Mouse (Mus musculus) kidney, embryonic 15.5 days (tissue): Measurements from ENCODE around the gene Pik3c2a. TPM values are rescaled to one million over a fixed set of nuclear protein-coding genes. Genes with fewer than 3 reads are reported as not detected.
A peak's percentile ranks its signal among the peaks of the same experiment; 100 is the strongest.

Source experiments
- ATAC-seq: fragments of 200-750 bp; cut with Nextera tagmentation; replicated peaks from 2 replicates; pipeline ENCODE4 v1.8.0; 2017; ENCODE audit warnings: moderate TSS enrichment; ENCODE audit not compliant: low FRiP score
- H3K27ac ChIP-seq: fragments of 300-500 bp; sonication (generic); 2 replicates; pipeline ENCODE4 v1.5.1; 2015; ENCODE audit warnings: mild to moderate bottlenecking, inconsistent platforms
- H3K27me3 ChIP-seq: fragments of 300-500 bp; sonication (generic); 2 replicates; pipeline ENCODE4 v1.6.1; 2015; ENCODE audit warnings: inconsistent platforms
- H3K36me3 ChIP-seq: fragments of 300-500 bp; sonication (generic); 2 replicates; pipeline ENCODE4 v1.6.1; 2015; ENCODE audit warnings: inconsistent platforms
- H3K4me1 ChIP-seq: fragments of 300-500 bp; sonication (generic); 2 replicates; pipeline ENCODE4 v1.6.1; 2015; ENCODE audit warnings: inconsistent platforms
- H3K4me2 ChIP-seq: fragments of 300-500 bp; sonication (generic); 2 replicates; pipeline ENCODE4 v1.6.1; 2015; ENCODE audit warnings: moderate library complexity, mild to moderate bottlenecking, inconsistent platforms
- H3K4me3 ChIP-seq: fragments of 300-500 bp; sonication (generic); replicated peaks from 2 replicates; pipeline ENCODE4 v1.5.1; 2015; ENCODE audit warnings: mild to moderate bottlenecking, inconsistent platforms
- H3K9ac ChIP-seq: fragments of 300-500 bp; sonication (generic); 2 replicates; pipeline ENCODE4 v1.6.1; 2015; ENCODE audit warnings: mild to moderate bottlenecking, inconsistent platforms
- H3K9me3 ChIP-seq: fragments of 300-500 bp; sonication (generic); replicated peaks from 2 replicates; pipeline ENCODE4 v1.6.1; 2016; ENCODE audit warnings: inconsistent platforms
- WGBS: fragments of 180-500 bp; shearing (Covaris S2); methylation state at CpG from one replicate; pipeline ENCODE4 v1.1.7; 2015; ENCODE audit warnings: mixed read lengths; 5-methylcytosine and 5-hydroxymethylcytosine counted together
- polyA plus RNA-seq: library from polyadenylated mRNA; unstranded; fragments of >200 nt; fragmentation: Nextera tagmentation; extraction: Ambion mirVana; gene quantifications from 2 replicates; pipeline ENCODE4 v1.2.1, GENCODE M21; 2015

The Pik3c2a gene
- polyA plus RNA-seq, 1 experiment from 2014 or later, result 33.1 TPM

- Histone ChIP-seq H3K4me3 (0 out of 2 replicates have a peak overlapping the region, but pooled peaks have one; percentile 3), H3K4me2 (peak overlapping the region; percentile 99), H3K4me1 (peaks cover 34% of the 10 kb centered on the region), H3K27me3 (peaks cover 34% of the 10 kb centered on the region), H3K9me3 (no peaks in the 10 kb centered on the region), H3K36me3 (no peaks in the 10 kb centered on the region), H3K27ac (peak overlapping the region; percentile 91), H3K9ac (no peak overlapping the region)
- ATAC-seq, result no peak
- 19% methylated on average over 9 of the region's 9 CpGs for WGBS
These were observed 133.8 kb downstream of the Pik3c2a start for GRCm38 (mm10) chr7:116309456-116309855.

GRCm38 (mm10) chr7:116308632-116308991 lies 134.6 kb downstream of the Pik3c2a start:
- H3K4me3 ChIP-seq, result peak overlapping the region; percentile 77
- H3K27me3 ChIP-seq, result peaks cover 34% of the 10 kb centered on the region
- H3K36me3 ChIP-seq, result no peaks in the 10 kb centered on the region
- peak overlapping the region; percentile 23; the same call in 1 of the 2 replicates for H3K9ac ChIP-seq
- peak overlapping the region; percentile 99 for H3K4me2 ChIP-seq
- H3K9me3 ChIP-seq, result no peaks in the 10 kb centered on the region
- H3K27ac ChIP-seq, result peak overlapping the region; percentile 91
- H3K4me1 ChIP-seq, result peaks cover 34% of the 10 kb centered on the region
- 5% methylated on average over 16 of the region's 16 CpGs for WGBS
- ATAC-seq, result peak; percentile 61

GRCm38 (mm10) chr7:116307871-116308631 lies 135.2 kb downstream of the Pik3c2a start, which contains the start of gene Plekha7:
TSS of gene Plekha7 (minus strand) at chr7:116308376.
- Histone ChIP-seq H3K9me3 (no peaks in the 10 kb centered on the region), H3K27me3 (peaks cover 34% of the 10 kb centered on the region), H3K4me3 (peak within 1 kb of the TSS; percentile 77), H3K4me2 (peak within 1 kb of the TSS; percentile 99), H3K36me3 (no peaks in the 10 kb centered on the region), H3K9ac (peak within 1 kb of the TSS; percentile 55), H3K4me1 (peaks cover 34% of the 10 kb centered on the region), H3K27ac (peak within 1 kb of the TSS; percentile 91)
- peak; percentile 84 for ATAC-seq
- under 1% methylated on average over 65 of the region's 65 CpGs for WGBS

GRCm38 (mm10) chr7:116307099-116307870 lies 136.0 kb downstream of the Pik3c2a start:
- Histone ChIP-seq H3K27me3 (peaks cover 34% of the 10 kb centered on the region), H3K4me2 (peak overlapping the region; percentile 99), H3K36me3 (no peaks in the 10 kb centered on the region), H3K9me3 (no peaks in the 10 kb centered on the region), H3K4me1 (peaks cover 34% of the 10 kb centered on the region), H3K9ac (peak overlapping the region; percentile 55), H3K27ac (peak overlapping the region; percentile 91), H3K4me3 (peak overlapping the region; percentile 77)
- under 1% methylated on average over 63 of the region's 63 CpGs for WGBS
- peak; percentile 84 for ATAC-seq

GRCm38 (mm10) chr7:116306601-116307000 lies 136.6 kb downstream of the Pik3c2a start:
- WGBS, result 20% methylated on average over 5 of the region's 5 CpGs
- Histone ChIP-seq H3K4me2 (peak overlapping the region; percentile 99), H3K9me3 (no peaks in the 10 kb centered on the region), H3K27ac (no peak overlapping the region), H3K4me1 (peaks cover 34% of the 10 kb centered on the region), H3K36me3 (no peaks in the 10 kb centered on the region), H3K9ac (no peak overlapping the region), H3K4me3 (peak overlapping the region; percentile 77), H3K27me3 (peaks cover 34% of the 10 kb centered on the region)
- ATAC-seq, result no peak

GRCm38 (mm10) chr7:116301661-116302311 lies 141.5 kb downstream of the Pik3c2a start:
- no peak overlapping the region for H3K4me2 ChIP-seq
- H3K9ac ChIP-seq, result no peak overlapping the region
- WGBS, result 91% methylated on average over 5 of the region's 5 CpGs
- H3K36me3 ChIP-seq, result no peaks in the 10 kb centered on the region
- peaks cover 6% of the 10 kb centered on the region for H3K4me1 ChIP-seq
- H3K27ac ChIP-seq, result no peak overlapping the region
- H3K9me3 ChIP-seq, result no peaks in the 10 kb centered on the region
- ATAC-seq, result no peak
- H3K27me3 ChIP-seq, result peaks cover 16% of the 10 kb centered on the region
- no peak overlapping the region for H3K4me3 ChIP-seq

- peaks cover under 1% of the 10 kb centered on the region; the same call in 1 of the 2 replicates for H3K4me1 ChIP-seq
These were observed 142.1 kb downstream of the Pik3c2a start for GRCm38 (mm10) chr7:116301144-116301543.

GRCm38 (mm10) chr7:116298851-116299250 lies 144.4 kb downstream of the Pik3c2a start:
- Histone ChIP-seq H3K4me1 (peaks cover 10% of the 10 kb centered on the region), H3K9me3 (no peaks in the 10 kb centered on the region), H3K27ac (no peak overlapping the region), H3K4me3 (no peak overlapping the region), H3K27me3 (no peaks in the 10 kb centered on the region), H3K36me3 (no peaks in the 10 kb centered on the region), H3K4me2 (no peak overlapping the region), H3K9ac (no peak overlapping the region)
- ATAC-seq, result no peak
- WGBS, result 90% methylated on average over 2 of the region's 2 CpGs

More at GRCm38 (mm10) chr7:116301144-116301543, 142.1 kb downstream of the Pik3c2a start:
- H3K4me2 ChIP-seq, result no peak overlapping the region
- H3K36me3 ChIP-seq, result no peaks in the 10 kb centered on the region
- no peak overlapping the region for H3K4me3 ChIP-seq
- no peaks in the 10 kb centered on the region for H3K9me3 ChIP-seq
- no peak for ATAC-seq
- no peak overlapping the region for H3K9ac ChIP-seq
- H3K27me3 ChIP-seq, result peaks cover 10% of the 10 kb centered on the region; the same call in 1 of the 2 replicates
- 64% methylated on average over 4 of the region's 4 CpGs for WGBS
- H3K27ac ChIP-seq, result no peak overlapping the region

GRCm38 (mm10) chr7:116298389-116298788 lies 144.9 kb downstream of the Pik3c2a start:
- Histone ChIP-seq H3K4me1 (peaks cover 10% of the 10 kb centered on the region), H3K36me3 (no peaks in the 10 kb centered on the region), H3K4me2 (no peak overlapping the region), H3K9me3 (no peaks in the 10 kb centered on the region), H3K4me3 (no peak overlapping the region), H3K27me3 (no peaks in the 10 kb centered on the region), H3K27ac (no peak overlapping the region), H3K9ac (no peak overlapping the region)
- 78% methylated on average over 10 of the region's 10 CpGs for WGBS
- no peak for ATAC-seq

GRCm38 (mm10) chr7:116294961-116295360 lies 148.3 kb downstream of the Pik3c2a start:
- 51% methylated on average over 3 of the region's 3 CpGs for WGBS
- no peak overlapping the region for H3K9ac ChIP-seq
- no peaks in the 10 kb centered on the region for H3K27me3 ChIP-seq
- no peak overlapping the region for H3K4me3 ChIP-seq
- no peak overlapping the region for H3K4me2 ChIP-seq
- no peaks in the 10 kb centered on the region for H3K36me3 ChIP-seq
- peaks cover 26% of the 10 kb centered on the region for H3K4me1 ChIP-seq
- peak overlapping the region; percentile 41; the same call in 1 of the 2 replicates for H3K27ac ChIP-seq
- H3K9me3 ChIP-seq, result no peaks in the 10 kb centered on the region
- ATAC-seq, result no peak

- 37% methylated on average over 5 of the region's 5 CpGs for WGBS
- H3K36me3 ChIP-seq, result no peaks in the 10 kb centered on the region
- no peak overlapping the region for H3K4me3 ChIP-seq
- peak; percentile 38 for ATAC-seq
- H3K4me1 ChIP-seq, result peaks cover 50% of the 10 kb centered on the region
- H3K27me3 ChIP-seq, result no peaks in the 10 kb centered on the region
- H3K27ac ChIP-seq, result peak overlapping the region; percentile 45; the same call in 1 of the 2 replicates
- H3K9me3 ChIP-seq, result no peaks in the 10 kb centered on the region
- H3K9ac ChIP-seq, result no peak overlapping the region
- no peak overlapping the region for H3K4me2 ChIP-seq
These were observed 150.9 kb downstream of the Pik3c2a start for GRCm38 (mm10) chr7:116292377-116292776.
